Mouse (Mus musculus): ENCODE data around the gene Pwwp2b. TPM values are rescaled to one million over a fixed set of nuclear protein-coding genes. Genes with fewer than 3 reads are reported as not detected.
A peak's percentile ranks its signal among the peaks of the same experiment; 100 is the strongest.

The Pwwp2b gene
- polyA plus RNA-seq, 1 experiment from 2014 or later: 3.5 TPM

GRCm38 (mm10) chr7:139249406-139250210, 1.3 kb downstream of the Pwwp2b start:
- Histone ChIP-seq H3K9ac (ENCODE audit: low read depth, low read length) (no peak overlapping the region), H3K4me1 (replicated peaks; ENCODE audit: control insufficient read depth, insufficient read depth, low read length) (peaks cover 56% of the 10 kb centered on the region), H3K36me3 (ENCODE audit: control insufficient read depth, insufficient read depth, low read length) (no peaks in the 10 kb centered on the region), H3K27ac (ENCODE audit: low read depth, low read length) (no peak overlapping the region), H3K9me3 (ENCODE audit: control insufficient read depth, low read length) (no peaks in the 10 kb centered on the region), H3K4me3 (ENCODE audit: low read depth, low read length) (peak overlapping the region; percentile 53), H3K27me3 (replicated peaks; ENCODE audit: control insufficient read depth, insufficient read depth, low read length) (peaks cover 21% of the 10 kb centered on the region), H3K4me2 (peak overlapping the region; percentile 88)
- peak; percentile 32; the same call in 1 of the 2 replicates for ATAC-seq (replicated peaks; ENCODE audit: low FRiP score)
- DNase-seq (ENCODE audit: low spot score): no peak
- WGBS: 21% methylated on average over 6 of the region's 7 CpGs

- Histone ChIP-seq H3K4me1 (replicated peaks; ENCODE audit: control insufficient read depth, insufficient read depth, low read length) (peaks cover 56% of the 10 kb centered on the region), H3K27me3 (replicated peaks; ENCODE audit: control insufficient read depth, insufficient read depth, low read length) (peaks cover 21% of the 10 kb centered on the region), H3K27ac (ENCODE audit: low read depth, low read length) (peak overlapping the region; percentile 38; the same call in 1 of the 2 replicates), H3K36me3 (ENCODE audit: control insufficient read depth, insufficient read depth, low read length) (peaks cover 5% of the 10 kb centered on the region; the same call in 1 of the 2 replicates), H3K9ac (ENCODE audit: low read depth, low read length) (no peak overlapping the region), H3K4me2 (no peak overlapping the region), H3K9me3 (ENCODE audit: control insufficient read depth, low read length) (no peaks in the 10 kb centered on the region), H3K4me3 (ENCODE audit: low read depth, low read length) (no peak overlapping the region)
- ATAC-seq (replicated peaks; ENCODE audit: low FRiP score) (no peak), DNase-seq (ENCODE audit: low spot score) (no peak)
- WGBS: 59% methylated on average over 5 of the region's 5 CpGs
Observed at GRCm38 (mm10) chr7:139251881-139252301, 3.6 kb downstream of the Pwwp2b start.

- Histone ChIP-seq H3K27ac (ENCODE audit: low read depth, low read length) (no peak overlapping the region), H3K9ac (ENCODE audit: low read depth, low read length) (no peak overlapping the region), H3K4me1 (replicated peaks; ENCODE audit: control insufficient read depth, insufficient read depth, low read length) (peaks cover 51% of the 10 kb centered on the region), H3K4me2 (no peak overlapping the region), H3K9me3 (ENCODE audit: control insufficient read depth, low read length) (no peaks in the 10 kb centered on the region), H3K27me3 (replicated peaks; ENCODE audit: control insufficient read depth, insufficient read depth, low read length) (peaks cover 15% of the 10 kb centered on the region), H3K36me3 (ENCODE audit: control insufficient read depth, insufficient read depth, low read length) (peaks cover 5% of the 10 kb centered on the region; the same call in 1 of the 2 replicates), H3K4me3 (ENCODE audit: low read depth, low read length) (no peak overlapping the region)
- WGBS: 73% methylated on average over 7 of the region's 7 CpGs
- ATAC-seq (replicated peaks; ENCODE audit: low FRiP score) (no peak), DNase-seq (ENCODE audit: low spot score) (no peak)
Observed at GRCm38 (mm10) chr7:139252566-139252965, 4.3 kb downstream of the Pwwp2b start.

GRCm38 (mm10) chr7:139252986-139253385, 4.7 kb downstream of the Pwwp2b start:
- Histone ChIP-seq H3K27ac (ENCODE audit: low read depth, low read length) (no peak overlapping the region), H3K4me2 (no peak overlapping the region), H3K36me3 (ENCODE audit: control insufficient read depth, insufficient read depth, low read length) (peaks cover 5% of the 10 kb centered on the region; the same call in 1 of the 2 replicates), H3K9me3 (ENCODE audit: control insufficient read depth, low read length) (no peaks in the 10 kb centered on the region), H3K27me3 (replicated peaks; ENCODE audit: control insufficient read depth, insufficient read depth, low read length) (peaks cover 11% of the 10 kb centered on the region), H3K4me3 (ENCODE audit: low read depth, low read length) (no peak overlapping the region), H3K4me1 (replicated peaks; ENCODE audit: control insufficient read depth, insufficient read depth, low read length) (peaks cover 46% of the 10 kb centered on the region), H3K9ac (ENCODE audit: low read depth, low read length) (no peak overlapping the region)
- WGBS: 45% methylated on average over 9 of the region's 9 CpGs
- no peak for DNase-seq (ENCODE audit: low spot score)
- no peak for ATAC-seq (replicated peaks; ENCODE audit: low FRiP score)

GRCm38 (mm10) chr7:139253462-139253861, 5.2 kb downstream of the Pwwp2b start:
- DNase-seq (ENCODE audit: low spot score) (no peak), ATAC-seq (replicated peaks; ENCODE audit: low FRiP score) (no peak)
- Histone ChIP-seq H3K9me3 (ENCODE audit: control insufficient read depth, low read length) (no peaks in the 10 kb centered on the region), H3K4me3 (ENCODE audit: low read depth, low read length) (no peak overlapping the region), H3K9ac (ENCODE audit: low read depth, low read length) (no peak overlapping the region), H3K36me3 (ENCODE audit: control insufficient read depth, insufficient read depth, low read length) (peaks cover 5% of the 10 kb centered on the region; the same call in 1 of the 2 replicates), H3K4me2 (no peak overlapping the region), H3K4me1 (replicated peaks; ENCODE audit: control insufficient read depth, insufficient read depth, low read length) (peaks cover 44% of the 10 kb centered on the region), H3K27ac (ENCODE audit: low read depth, low read length) (no peak overlapping the region), H3K27me3 (replicated peaks; ENCODE audit: control insufficient read depth, insufficient read depth, low read length) (peaks cover 6% of the 10 kb centered on the region)
- WGBS: 39% methylated on average over 3 of the region's 3 CpGs

- H3K27ac ChIP-seq (ENCODE audit: low read depth, low read length): no peak overlapping the region
- ATAC-seq (replicated peaks; ENCODE audit: low FRiP score) (no peak), DNase-seq (ENCODE audit: low spot score) (no peak)
- H3K27me3 ChIP-seq (replicated peaks; ENCODE audit: control insufficient read depth, insufficient read depth, low read length): no peaks in the 10 kb centered on the region
- no peak overlapping the region for H3K4me3 ChIP-seq (ENCODE audit: low read depth, low read length)
- H3K36me3 ChIP-seq (ENCODE audit: control insufficient read depth, insufficient read depth, low read length): peaks cover 5% of the 10 kb centered on the region; the same call in 1 of the 2 replicates
- 85% methylated on average over 5 of the region's 5 CpGs for WGBS
- H3K4me2 ChIP-seq: no peak overlapping the region
- H3K4me1 ChIP-seq (replicated peaks; ENCODE audit: control insufficient read depth, insufficient read depth, low read length): peaks cover 34% of the 10 kb centered on the region
- no peaks in the 10 kb centered on the region for H3K9me3 ChIP-seq (ENCODE audit: control insufficient read depth, low read length)
- no peak overlapping the region for H3K9ac ChIP-seq (ENCODE audit: low read depth, low read length)
Observed at GRCm38 (mm10) chr7:139254626-139255025, 6.3 kb downstream of the Pwwp2b start.

GRCm38 (mm10) chr7:139257752-139258542, 9.7 kb downstream of the Pwwp2b start:
- Histone ChIP-seq H3K27ac (ENCODE audit: low read depth, low read length) (no peak overlapping the region), H3K9ac (ENCODE audit: low read depth, low read length) (no peak overlapping the region), H3K9me3 (ENCODE audit: control insufficient read depth, low read length) (no peaks in the 10 kb centered on the region), H3K27me3 (replicated peaks; ENCODE audit: control insufficient read depth, insufficient read depth, low read length) (no peaks in the 10 kb centered on the region), H3K36me3 (ENCODE audit: control insufficient read depth, insufficient read depth, low read length) (peaks cover 5% of the 10 kb centered on the region; the same call in 1 of the 2 replicates), H3K4me2 (no peak overlapping the region), H3K4me3 (ENCODE audit: low read depth, low read length) (no peak overlapping the region), H3K4me1 (replicated peaks; ENCODE audit: control insufficient read depth, insufficient read depth, low read length) (peaks cover 8% of the 10 kb centered on the region)
- DNase-seq (ENCODE audit: low spot score) (no peak), ATAC-seq (replicated peaks; ENCODE audit: low FRiP score) (no peak)
- WGBS: 60% methylated on average over 10 of the region's 10 CpGs

- Histone ChIP-seq H3K4me3 (ENCODE audit: low read depth, low read length) (no peak overlapping the region), H3K27me3 (replicated peaks; ENCODE audit: control insufficient read depth, insufficient read depth, low read length) (no peaks in the 10 kb centered on the region), H3K4me1 (replicated peaks; ENCODE audit: control insufficient read depth, insufficient read depth, low read length) (no peaks in the 10 kb centered on the region), H3K9ac (ENCODE audit: low read depth, low read length) (no peak overlapping the region), H3K4me2 (no peak overlapping the region), H3K27ac (ENCODE audit: low read depth, low read length) (no peak overlapping the region), H3K9me3 (ENCODE audit: control insufficient read depth, low read length) (no peaks in the 10 kb centered on the region), H3K36me3 (ENCODE audit: control insufficient read depth, insufficient read depth, low read length) (no peaks in the 10 kb centered on the region; the same call in 1 of the 2 replicates)
- 65% methylated on average over 4 of the region's 4 CpGs for WGBS
- no peak for DNase-seq (ENCODE audit: low spot score)
- no peak for ATAC-seq (replicated peaks; ENCODE audit: low FRiP score)
Observed at GRCm38 (mm10) chr7:139264337-139264736, 16.1 kb downstream of the Pwwp2b start.

All from liver, embryonic 11.5 days (tissue).